ENCODE assay signal across 10 mouse cellular contexts in genomic region chr8:20389363-20389739, GRCm38 (mm10). TPM values are rescaled to one million over a fixed set of nuclear protein-coding genes. Genes with fewer than 3 reads are reported as not detected.
DNase-seq lines count a peak whose midpoint lies in the region; ATAC-seq and TF ChIP-seq lines count a peak whose summit lies in the region.
"Not testable (repeated sequence)": the region's sequence is repeated elsewhere in the genome, so short reads cannot be mapped to it uniquely, and the experiment has no call there.
"Had no signal": no experiment of that assay in that cellular context is flagged by ENCODE, and none has a peak within 500 bp of the region (broad histone marks: within the 10 kb centered on the region; RNA-seq: fewer than 3 reads in every experiment).

No protein-coding gene starts in this region.

- not testable (repeated sequence) for TF ChIP-seq EP300 in liver, postnatal 0 days (IDR thresholded peaks at IDR 0.05; ENCODE audit: low read depth)

- TF ChIP-seq CTCF in E14TG2a.4 (conservative IDR thresholded peaks at IDR 0.05; ENCODE audit: low read length), result peak; percentile 29; the same call in 1 of the 2 replicates
- peak; percentile 15; the same call in 1 of the 2 replicates for TF ChIP-seq CTCF in liver, postnatal 0 days (IDR thresholded peaks at IDR 0.05; ENCODE audit: low read depth)

- WGBS in intestine, embryonic 16.5 days, result 21% methylated on average over 2 of the region's 7 CpGs
- 26% methylated on average over 2 of the region's 7 CpGs for WGBS in liver, postnatal 0 days (ENCODE audit: insufficient replicate concordance)
- 26% methylated on average over 2 of the region's 7 CpGs for WGBS in neural tube, embryonic 11.5 days

- H3K27ac ChIP-seq in intestine, embryonic 16.5 days (ENCODE audit: low read length); liver, postnatal 0 days (ENCODE audit: low read depth); neural tube, embryonic 11.5 days (ENCODE audit: low read depth, low read length): not testable (repeated sequence)

- intact Hi-C loops in gastrocnemius, postnatal 36 days (cut with DNase I), result not testable (repeated sequence)

- H3K4me2 ChIP-seq in intestine, embryonic 16.5 days (ENCODE audit: low read depth, low read length); liver, postnatal 0 days (ENCODE audit: low read depth, low read length); neural tube, embryonic 11.5 days (ENCODE audit: low read depth): not testable (repeated sequence)

- not testable (repeated sequence) for H3K9me3 ChIP-seq in E14TG2a.4 (ENCODE audit: low read length); intestine, embryonic 16.5 days (ENCODE audit: control insufficient read depth, low read length); liver, postnatal 0 days (ENCODE audit: low read length); neural tube, embryonic 11.5 days (ENCODE audit: control insufficient read depth, low read length)

- 0 out of 2 replicates have a peak, but pooled peaks have one; percentile 38 for ATAC-seq in intestine, embryonic 16.5 days
- not testable (repeated sequence) for ATAC-seq in liver, postnatal 0 days
- 0 out of 2 replicates have a peak, but pooled peaks have one; percentile 60 for ATAC-seq in neural tube, embryonic 11.5 days (ENCODE audit: insufficient read depth, low FRiP score, low TSS enrichment)

- H3K27me3 ChIP-seq in E14TG2a.4 (ENCODE audit: insufficient read depth, low read length); intestine, embryonic 16.5 days (replicated peaks; ENCODE audit: control insufficient read depth, insufficient read depth, low read length); liver, postnatal 0 days (ENCODE audit: insufficient read depth, low read length); neural tube, embryonic 11.5 days (ENCODE audit: control insufficient read depth, insufficient read depth, low read length): not testable (repeated sequence)

- not testable (repeated sequence) for H3K9ac ChIP-seq in intestine, embryonic 16.5 days (ENCODE audit: low read depth, low read length); liver, postnatal 0 days (replicated peaks); neural tube, embryonic 11.5 days (ENCODE audit: low read length)

- H3K36me3 ChIP-seq in E14TG2a.4 (ENCODE audit: insufficient read depth, low read length); intestine, embryonic 16.5 days (ENCODE audit: control insufficient read depth, insufficient read depth, low read length); liver, postnatal 0 days (replicated peaks; ENCODE audit: insufficient read depth, low read length); neural tube, embryonic 11.5 days (ENCODE audit: control insufficient read depth, insufficient read depth, low read length): not testable (repeated sequence)

- not testable (repeated sequence) for H3K4me3 ChIP-seq in E14TG2a.4 (replicated peaks; ENCODE audit: low read length); intestine, embryonic 16.5 days (ENCODE audit: low read length); liver, postnatal 0 days (ENCODE audit: low read depth, low read length); neural tube, embryonic 11.5 days (ENCODE audit: low read depth, low read length)

- not testable (repeated sequence) for H3K4me1 ChIP-seq in E14TG2a.4 (replicated peaks; ENCODE audit: low read depth, low read length); intestine, embryonic 16.5 days (ENCODE audit: control insufficient read depth, insufficient read depth, low read length); liver, postnatal 0 days (ENCODE audit: insufficient read depth); neural tube, embryonic 11.5 days (ENCODE audit: control insufficient read depth, insufficient read depth, low read length)

- peak; percentile 5 to 51 for DNase-seq in cerebellum, postnatal 36 days
- DNase-seq in gastrocnemius, postnatal 36 days, result peak; percentile 4 to 38
- DNase-seq in layer of hippocampus, adult 8-10 months (ENCODE audit: low spot score in 2 of 2), result peak; percentile 40 to 60
- not testable (repeated sequence) for DNase-seq in liver, postnatal 0 days; neural tube, embryonic 11.5 days (ENCODE audit: low spot score)
- peak; percentile 38 for DNase-seq in testis, postnatal 10 days (ENCODE audit: low spot score)

RNA-seq across cellular contexts. Expression of gene Gm15319, which starts 26.3 kb away (rescaled TPM):
- total RNA-seq in gastrocnemius, postnatal 36 days (2021), result under 1 TPM; 0.17 to 0.48 TPM
- polyA plus RNA-seq in intestine, embryonic 16.5 days (2015; fragmentation: Nextera tagmentation; extraction: Ambion mirVana), result 0.31 and 0.34 TPM in 2 replicates
- 1 to 10 TPM; 1.7 to 3.2 (median 2.3) TPM for total RNA-seq in layer of hippocampus, adult 8-10 months (2022)
- polyA plus RNA-seq in liver, postnatal 0 days (2015; fragmentation: Nextera tagmentation; extraction: Ambion mirVana), result not detected in 2 replicates
- polyA plus RNA-seq in neural tube, embryonic 11.5 days (2014; fragmentation: Nextera tagmentation; extraction: Ambion mirVana), result not detected in 2 replicates
- total RNA-seq: megakaryocyte-erythroid progenitor cell, adult 5-6 weeks had no signal
- polyA plus RNA-seq: embryonic facial prominence, embryonic 14.5 days had no signal
